Mouse (Mus musculus): ENCODE results near the gene D430019H16Rik. TPM values are rescaled to one million over a fixed set of nuclear protein-coding genes. Genes with fewer than 3 reads are reported as not detected.

Gene D430019H16Rik
- not detected in 2 replicates for total RNA-seq (2012; rRNA removed)
- polyA plus RNA-seq (2012; ENCODE audit: insufficient read depth in 1 of 2, insufficient read length in 2 of 2, low read depth in 1 of 2, low replicate concordance in 2 of 2, missing spikeins in 1 of 2) = not detected

DNA sequence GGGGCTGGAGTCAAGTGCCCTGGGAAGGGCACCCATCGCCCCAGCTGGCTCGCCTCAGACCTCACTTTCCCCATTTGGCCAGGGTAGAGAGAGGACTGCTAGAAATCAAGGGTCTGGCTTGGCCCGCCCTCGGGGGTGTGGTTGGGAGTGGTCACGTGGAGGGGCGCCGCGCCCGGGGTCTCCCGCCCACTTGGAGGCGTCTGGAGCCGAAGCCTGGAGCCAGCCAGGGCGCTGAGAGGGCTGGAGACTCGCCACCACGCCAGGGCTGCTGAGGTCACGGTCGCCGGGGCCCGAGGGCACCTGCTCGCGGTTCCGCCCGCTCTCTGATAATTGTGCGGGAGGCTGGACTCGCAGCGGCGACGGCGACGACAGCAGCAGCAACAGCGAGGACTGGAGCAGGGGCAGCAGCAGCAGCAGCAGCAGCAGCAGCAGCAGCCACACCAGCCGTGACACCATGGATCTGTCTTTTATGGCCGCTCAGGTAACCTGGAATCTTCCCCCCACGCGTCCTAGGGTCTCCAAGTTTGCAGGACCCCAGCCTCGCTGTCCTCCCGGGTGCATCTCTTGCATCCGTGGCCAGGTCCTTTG lies at the start of gene D430019H16Rik:
Gene D430019H16Rik, plus strand, starts transcription at position 187 of the 588 bp plus-strand sequence.
- Histone ChIP-seq H3K79me2 (ENCODE audit: control insufficient read depth, insufficient read depth, low read length, poor library complexity) (no peaks in the 10 kb centered on the region), H3K4me3 (ENCODE audit: control insufficient read depth in 1 of 2, insufficient read depth in 1 of 2, low read depth in 2 of 2, low read length in 2 of 2) (no peak within 1 kb of the TSS), H3K27me3 (ENCODE audit: control insufficient read depth in 1 of 2, insufficient read depth in 2 of 2, low read length in 2 of 2) (no peaks in the 10 kb centered on the region), H3K4me1 (ENCODE audit: control insufficient read depth in 1 of 2, insufficient read depth in 2 of 2, low read length in 2 of 2) (no peaks in the 10 kb centered on the region), H3K9me3 (replicated peaks; ENCODE audit: insufficient read depth, low read length) (no peaks in the 10 kb centered on the region), H3K9ac (ENCODE audit: control insufficient read depth, low read depth, low read length, poor library complexity, severe bottlenecking) (no peak within 1 kb of the TSS), H3K36me3 (ENCODE audit: control insufficient read depth in 1 of 2, insufficient read depth in 2 of 2, low read length in 2 of 2) (no peaks in the 10 kb centered on the region), H3K27ac (ENCODE audit: control insufficient read depth, low read depth, low read length) (no peak within 1 kb of the TSS)
- no peak for TF ChIP-seq USF1 (IDR thresholded peaks at IDR 0.05; ENCODE audit: low read depth, low read length)
- TF ChIP-seq POLR2AphosphoS2 (IDR thresholded peaks at IDR 0.05; ENCODE audit: low read length) = no peak
- no peak for TF ChIP-seq MYC (IDR thresholded peaks at IDR 0.05; ENCODE audit: low read depth, low read length)
- no peak for TF ChIP-seq ZKSCAN1 (IDR thresholded peaks at IDR 0.05; ENCODE audit: low read depth, low read length)
- TF ChIP-seq ZNF384 (IDR thresholded peaks at IDR 0.05; ENCODE audit: low read depth, low read length) = no peak
- no peak for TF ChIP-seq TBP (IDR thresholded peaks at IDR 0.05; ENCODE audit: low read depth, low read length)
- no peak for DNase-seq (ENCODE audit: low read depth, low spot score)

DNA sequence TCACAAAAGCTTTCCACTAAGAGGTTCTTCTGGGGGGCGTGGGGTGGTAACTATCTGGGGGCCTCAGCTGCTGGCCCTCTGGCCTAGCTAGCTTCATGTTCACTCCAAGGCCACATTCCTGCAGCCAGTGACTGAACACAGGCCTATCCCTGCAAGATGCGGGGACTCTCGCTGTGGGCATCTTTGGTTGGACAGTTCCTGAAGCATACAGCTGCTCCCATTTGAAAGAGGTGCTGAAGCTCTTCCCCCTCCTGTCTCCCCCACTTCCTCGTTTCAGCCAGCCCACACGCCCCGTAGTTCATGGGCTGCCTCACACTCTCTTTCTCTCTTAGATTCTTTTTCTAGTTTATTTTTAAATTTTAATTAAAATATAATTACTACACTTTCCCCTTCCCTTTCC lies 47.6 kb upstream of the D430019H16Rik start:
- Histone ChIP-seq H3K27me3 (ENCODE audit: control insufficient read depth in 1 of 2, insufficient read depth in 2 of 2, low read length in 2 of 2) (no peaks in the 10 kb centered on the region), H3K4me3 (ENCODE audit: control insufficient read depth in 1 of 2, insufficient read depth in 1 of 2, low read depth in 2 of 2, low read length in 2 of 2) (no peak overlapping the region), H3K9ac (ENCODE audit: control insufficient read depth, low read depth, low read length, poor library complexity, severe bottlenecking) (no peak overlapping the region), H3K79me2 (ENCODE audit: control insufficient read depth, insufficient read depth, low read length, poor library complexity) (no peaks in the 10 kb centered on the region), H3K36me3 (ENCODE audit: control insufficient read depth in 1 of 2, insufficient read depth in 2 of 2, low read length in 2 of 2) (no peaks in the 10 kb centered on the region), H3K27ac (ENCODE audit: control insufficient read depth, low read depth, low read length) (no peak overlapping the region), H3K9me3 (replicated peaks; ENCODE audit: insufficient read depth, low read length) (no peaks in the 10 kb centered on the region), H3K4me1 (ENCODE audit: control insufficient read depth in 1 of 2, insufficient read depth in 2 of 2, low read length in 2 of 2) (no peaks in the 10 kb centered on the region)
- DNase-seq (ENCODE audit: low read depth, low spot score) = no peak
- no peak for TF ChIP-seq CTCF (IDR thresholded peaks at IDR 0.05 in 2 of 3, conservative IDR thresholded peaks at IDR 0.05 in 1 of 3; ENCODE audit: control insufficient read depth in 1 of 3, insufficient read depth in 1 of 3, low read depth in 2 of 3, low read length in 3 of 3, poor library complexity in 1 of 3, severe bottlenecking in 1 of 3)
- no peak for TF ChIP-seq POLR2A (IDR thresholded peaks at IDR 0.05; ENCODE audit: control insufficient read depth in 1 of 2, insufficient read depth in 1 of 2, low read depth in 1 of 2, low read length in 2 of 2, poor library complexity in 1 of 2)

GRCm38 (mm10) chr12:105413909-105414308 lies 39.7 kb upstream of the D430019H16Rik start:
- H3K4me3 ChIP-seq (ENCODE audit: control insufficient read depth in 1 of 2, insufficient read depth in 1 of 2, low read depth in 2 of 2, low read length in 2 of 2) = no peak overlapping the region
- no peaks in the 10 kb centered on the region for H3K27me3 ChIP-seq (ENCODE audit: control insufficient read depth in 1 of 2, insufficient read depth in 2 of 2, low read length in 2 of 2)

GRCm38 (mm10) chr12:105420476-105420875 lies 33.2 kb upstream of the D430019H16Rik start:
- Histone ChIP-seq H3K9ac (ENCODE audit: control insufficient read depth, low read depth, low read length, poor library complexity, severe bottlenecking) (no peak overlapping the region), H3K27ac (ENCODE audit: control insufficient read depth, low read depth, low read length) (no peak overlapping the region), H3K79me2 (ENCODE audit: control insufficient read depth, insufficient read depth, low read length, poor library complexity) (no peaks in the 10 kb centered on the region), H3K4me1 (ENCODE audit: control insufficient read depth in 1 of 2, insufficient read depth in 2 of 2, low read length in 2 of 2) (no peaks in the 10 kb centered on the region), H3K36me3 (ENCODE audit: control insufficient read depth in 1 of 2, insufficient read depth in 2 of 2, low read length in 2 of 2) (no peaks in the 10 kb centered on the region), H3K27me3 (ENCODE audit: control insufficient read depth in 1 of 2, insufficient read depth in 2 of 2, low read length in 2 of 2) (no peaks in the 10 kb centered on the region), H3K4me3 (ENCODE audit: control insufficient read depth in 1 of 2, insufficient read depth in 1 of 2, low read depth in 2 of 2, low read length in 2 of 2) (no peak overlapping the region), H3K9me3 (replicated peaks; ENCODE audit: insufficient read depth, low read length) (no peaks in the 10 kb centered on the region)
- no peak for DNase-seq (ENCODE audit: low read depth, low spot score)
- no peak for TF ChIP-seq ETS1 (IDR thresholded peaks at IDR 0.05; ENCODE audit: low read depth, low read length)
- no peak for TF ChIP-seq UBTF (IDR thresholded peaks at IDR 0.05; ENCODE audit: borderline replicate concordance, insufficient read depth, low read depth, low read length)
- no peak for TF ChIP-seq EP300 (IDR thresholded peaks at IDR 0.05; ENCODE audit: low read depth in 1 of 2, low read length in 2 of 2)

More at GRCm38 (mm10) chr12:105413909-105414308, 39.7 kb upstream of the D430019H16Rik start:
- TF ChIP-seq RAD21 (IDR thresholded peaks at IDR 0.05; ENCODE audit: low read depth, low read length) = no peak
- no peaks in the 10 kb centered on the region for H3K4me1 ChIP-seq (ENCODE audit: control insufficient read depth in 1 of 2, insufficient read depth in 2 of 2, low read length in 2 of 2)
- no peaks in the 10 kb centered on the region for H3K36me3 ChIP-seq (ENCODE audit: control insufficient read depth in 1 of 2, insufficient read depth in 2 of 2, low read length in 2 of 2)
- no peaks in the 10 kb centered on the region for H3K79me2 ChIP-seq (ENCODE audit: control insufficient read depth, insufficient read depth, low read length, poor library complexity)
- no peak overlapping the region for H3K27ac ChIP-seq (ENCODE audit: control insufficient read depth, low read depth, low read length)
- no peaks in the 10 kb centered on the region for H3K9me3 ChIP-seq (replicated peaks; ENCODE audit: insufficient read depth, low read length)
- DNase-seq (ENCODE audit: low read depth, low spot score) = no peak
- no peak overlapping the region for H3K9ac ChIP-seq (ENCODE audit: control insufficient read depth, low read depth, low read length, poor library complexity, severe bottlenecking)

Data from MEL (cell line).